Mouse (Mus musculus): ENCODE data around the gene Slc47a1.
"Not testable (repeated sequence)": the region's sequence is repeated elsewhere in the genome, so short reads cannot be mapped to it uniquely, and the experiment has no call there.

The Slc47a1 gene

DNA sequence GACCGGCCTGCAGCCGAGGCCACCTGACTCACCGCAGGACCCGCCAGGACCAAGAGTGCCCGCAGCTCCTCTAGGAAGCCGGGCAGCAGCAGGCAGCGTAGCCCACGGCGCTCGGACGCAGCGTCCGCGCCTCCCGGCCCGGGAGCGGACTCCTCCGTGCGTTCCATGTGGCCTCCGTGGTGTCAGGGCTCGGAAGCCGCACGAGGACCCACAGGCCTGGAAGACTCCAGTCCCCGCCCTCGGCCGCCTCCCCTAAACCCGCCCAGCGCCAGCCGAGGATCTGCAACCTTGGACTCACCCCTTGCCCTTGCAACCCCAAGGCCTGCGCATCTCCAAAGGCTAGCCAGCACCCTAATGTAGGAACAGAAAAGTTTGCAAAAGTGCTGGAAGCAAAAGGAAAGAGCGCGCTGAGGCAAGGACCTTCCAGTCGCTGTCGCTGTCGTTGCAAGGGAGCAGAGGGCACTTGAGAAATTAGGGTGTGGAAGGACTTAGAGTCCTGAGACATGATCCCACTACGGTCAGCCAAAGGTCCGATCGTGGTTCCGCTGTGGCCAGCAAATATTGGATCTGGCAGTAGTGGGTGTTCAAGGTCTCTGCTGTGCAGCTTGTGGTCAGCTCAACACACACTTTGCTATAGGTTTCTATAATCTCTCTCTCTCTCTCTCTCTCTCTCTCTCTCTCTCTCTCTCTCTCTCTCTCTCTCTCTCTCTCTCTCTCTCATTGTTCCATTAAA, at the start of gene Slc47a1:
Gene Slc47a1 (minus strand): TSS at position 465 of the 733 bp plus-strand sequence.
- DNase-seq: no peak

DNA sequence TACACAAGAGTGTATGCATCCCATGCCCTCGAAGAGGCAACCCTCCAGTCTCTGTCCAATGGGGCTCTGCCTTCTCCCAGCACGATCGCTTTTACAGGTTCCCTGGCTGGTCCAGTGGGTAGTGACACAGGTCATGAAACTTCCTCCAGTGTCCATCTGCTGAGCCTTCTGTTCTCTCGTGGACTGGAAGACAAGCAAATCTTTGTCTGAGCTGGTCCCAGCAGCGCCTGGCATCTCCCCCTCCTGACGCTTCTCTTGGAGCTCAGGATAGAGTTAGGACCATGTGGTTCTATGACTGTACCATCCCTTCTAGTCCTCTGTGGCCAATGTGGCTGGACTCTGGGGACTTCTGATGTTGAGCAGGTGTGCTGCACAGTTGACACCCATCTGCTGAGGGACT, 41.1 kb upstream of the Slc47a1 start:
- DNase-seq: no peak

DNA sequence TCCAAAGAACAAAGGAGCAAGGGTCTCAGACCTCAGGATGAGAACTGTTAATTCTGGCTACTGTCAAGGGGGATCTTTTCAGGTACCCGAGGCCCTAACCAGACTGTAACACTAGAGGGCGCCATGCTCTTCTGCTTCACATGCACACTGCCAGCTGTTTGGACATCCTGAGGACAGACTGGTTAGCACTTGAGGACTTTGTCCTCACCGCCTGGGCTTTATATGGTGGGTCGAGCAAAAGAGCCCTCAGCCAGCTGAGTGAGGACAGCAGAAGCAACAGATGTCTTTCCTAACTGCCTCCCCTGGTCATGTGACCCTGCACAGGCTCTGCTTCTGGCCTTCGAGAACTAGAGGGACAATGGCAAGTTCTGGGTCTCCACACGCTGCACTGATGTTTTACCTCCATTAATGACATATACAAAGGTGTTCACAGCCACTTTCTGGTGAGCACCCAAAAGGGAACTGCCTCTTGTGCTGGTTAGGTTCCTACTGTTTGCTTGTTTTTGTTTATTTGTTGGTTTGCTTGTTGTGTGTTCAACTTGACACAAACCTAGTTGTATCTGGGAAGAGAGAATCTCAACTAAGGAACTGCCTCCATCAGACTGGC, 39.9 kb upstream of the Slc47a1 start:
- DNase-seq: peak; percentile 79 to 80

DNA sequence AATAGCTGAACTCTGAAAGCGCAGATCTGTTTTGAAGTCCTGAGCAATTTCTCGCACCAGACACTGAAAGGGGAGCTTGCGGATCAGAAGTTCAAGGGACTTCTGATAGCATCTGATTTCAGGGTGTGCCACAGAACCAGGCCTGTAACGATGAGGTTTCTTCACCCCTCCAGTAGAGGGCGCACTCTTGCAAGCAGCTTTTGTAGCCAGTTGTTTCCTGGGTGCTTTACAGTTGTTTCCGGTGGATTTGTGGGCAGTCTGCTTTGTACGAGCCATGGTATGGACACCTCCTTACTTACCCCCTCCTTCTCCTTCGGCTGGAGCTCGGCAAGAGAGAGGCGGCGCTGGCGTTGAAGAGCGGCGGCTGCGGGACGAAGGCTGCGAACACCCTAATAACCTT, 38.4 kb upstream of the Slc47a1 start:
- peak; percentile 55 for DNase-seq

DNA sequence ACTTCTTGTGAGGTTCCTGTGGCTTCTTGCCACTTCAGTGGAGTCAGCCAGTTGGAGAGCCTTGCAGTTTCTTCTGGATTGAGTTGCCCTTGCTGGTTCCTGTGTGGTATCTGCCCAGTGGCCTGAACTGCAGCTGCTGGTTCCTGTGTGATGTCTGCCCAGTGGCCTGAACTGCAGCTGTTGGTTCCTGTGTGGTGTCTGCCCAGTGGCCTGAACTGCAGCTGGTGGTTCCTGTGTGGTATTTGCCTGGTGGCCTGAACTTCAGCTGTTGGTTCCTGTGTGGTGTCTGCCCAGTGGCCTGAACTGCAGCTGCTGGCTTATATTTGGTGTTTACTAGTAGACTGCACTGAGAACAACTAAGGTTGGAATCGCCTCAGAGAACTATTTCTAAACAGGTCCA, 37.3 kb upstream of the Slc47a1 start:
- DNase-seq: no peak

DNA sequence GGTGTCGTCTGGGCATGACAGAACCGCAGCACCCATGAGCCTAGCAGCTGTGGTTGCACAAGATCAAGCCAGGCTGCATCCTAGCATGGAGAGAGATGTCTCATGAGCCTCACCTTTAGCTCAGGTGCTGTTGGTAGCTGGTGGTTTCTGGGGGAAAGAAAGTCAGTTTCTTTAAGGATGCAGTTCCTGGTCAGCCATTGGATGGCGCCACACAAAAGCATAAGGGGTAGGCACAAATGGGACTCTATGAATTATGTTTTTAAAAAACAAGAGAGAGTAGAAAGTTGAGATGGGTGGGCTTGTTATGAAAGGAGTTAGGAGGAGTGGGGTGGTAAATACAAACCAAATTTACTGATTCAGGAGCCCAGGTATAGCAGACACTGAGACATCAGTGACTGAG, 36.4 kb upstream of the Slc47a1 start:
- no peak for DNase-seq

DNA sequence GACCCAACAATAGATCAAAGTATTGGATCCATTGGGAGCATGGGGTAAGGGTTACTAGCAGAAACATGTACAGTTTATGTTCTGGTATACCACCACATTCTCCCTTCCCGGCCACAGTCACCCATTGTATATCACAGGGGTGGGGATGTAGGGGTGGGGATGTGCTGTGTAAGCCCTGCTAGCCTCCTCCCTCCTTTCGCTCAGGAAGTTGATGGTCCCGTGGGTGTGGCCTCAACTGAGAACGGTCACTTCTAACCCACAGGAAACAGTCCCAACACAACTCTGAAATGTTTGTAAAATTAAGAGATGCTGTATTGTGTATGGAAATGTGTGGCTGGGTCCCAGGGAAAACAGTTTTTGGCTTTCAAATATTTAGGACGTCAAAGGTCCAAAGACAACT, 35.3 kb upstream of the Slc47a1 start:
- DNase-seq: no peak

DNA sequence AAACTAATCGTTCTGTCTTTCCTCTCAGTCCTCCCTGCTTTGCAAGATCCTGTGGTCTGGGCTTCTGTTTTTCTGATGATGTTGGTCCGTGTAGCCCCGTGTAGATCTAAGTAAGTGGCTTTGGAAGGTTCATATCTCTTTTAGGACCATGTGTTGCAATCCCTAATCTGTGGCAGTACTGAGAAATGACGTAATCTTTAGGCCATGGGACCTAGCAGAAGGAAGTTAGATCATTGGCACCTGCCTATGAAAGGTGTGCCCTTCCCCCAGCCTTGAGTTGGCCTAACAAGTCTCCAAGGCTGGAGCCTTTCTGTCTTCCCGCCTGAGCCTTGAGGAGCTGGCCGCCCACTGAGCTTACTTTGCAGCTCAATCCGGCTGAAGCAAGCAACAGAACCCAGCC, 33.7 kb upstream of the Slc47a1 start:
- DNase-seq: no peak

DNA sequence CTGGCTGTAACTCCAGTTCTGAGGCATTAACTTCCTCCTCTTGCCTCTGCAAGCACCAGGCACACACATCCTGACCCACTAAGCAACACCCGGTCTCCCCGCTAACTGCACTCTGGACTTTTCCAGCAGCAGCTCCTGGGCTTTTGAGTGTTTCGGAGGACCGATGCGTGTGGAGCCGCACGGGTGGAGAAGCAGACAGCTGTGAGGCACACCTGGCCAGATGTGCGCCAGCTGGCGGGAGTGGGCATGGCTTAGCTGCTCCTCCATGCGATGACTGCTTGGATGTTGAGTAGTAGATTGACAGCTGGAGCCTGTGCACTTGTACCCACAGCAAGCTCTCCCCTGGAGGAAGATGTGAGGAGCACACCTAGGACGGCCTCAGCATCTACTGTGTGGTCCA, 33.1 kb upstream of the Slc47a1 start:
- no peak for DNase-seq

DNA sequence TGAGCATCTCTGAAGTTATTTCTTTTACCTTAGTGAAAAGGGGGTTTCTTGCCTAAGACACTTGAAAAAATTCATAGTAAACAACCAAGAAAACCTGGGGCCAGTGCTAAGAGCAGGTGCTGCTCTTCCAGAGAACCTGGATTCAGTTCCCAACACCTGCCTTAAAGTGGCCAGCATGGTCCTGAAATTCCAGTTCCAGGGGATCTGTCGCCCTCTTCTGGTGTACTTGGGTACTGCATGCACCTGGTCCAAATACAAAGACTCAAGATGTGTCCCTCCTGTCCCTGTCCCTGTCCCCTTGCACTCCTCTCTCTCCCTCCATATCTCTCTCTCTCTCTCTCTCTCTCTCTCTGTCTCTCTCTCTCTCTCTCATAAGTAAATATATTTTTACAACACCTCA, 32.0 kb upstream of the Slc47a1 start:
- peak; percentile 86 to 88 for DNase-seq

DNA sequence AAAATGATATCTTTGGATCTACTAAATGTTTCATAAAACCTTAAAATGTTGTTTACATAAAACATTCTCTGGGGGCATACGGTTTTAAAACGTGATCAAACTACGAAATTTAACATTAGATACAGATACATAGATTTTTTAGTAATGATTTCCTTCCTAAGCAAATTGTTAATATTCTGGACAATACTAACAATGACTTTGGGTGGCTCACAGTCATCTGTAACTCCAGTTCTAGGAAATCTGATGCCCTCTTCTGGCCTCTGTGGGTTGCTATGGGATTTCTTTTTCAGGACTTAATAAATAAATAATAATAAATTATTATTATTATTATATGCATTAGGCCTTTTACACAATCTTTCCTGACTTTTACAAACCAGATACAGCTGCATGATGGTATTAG, 30.9 kb upstream of the Slc47a1 start:
- DNase-seq: no peak

DNA sequence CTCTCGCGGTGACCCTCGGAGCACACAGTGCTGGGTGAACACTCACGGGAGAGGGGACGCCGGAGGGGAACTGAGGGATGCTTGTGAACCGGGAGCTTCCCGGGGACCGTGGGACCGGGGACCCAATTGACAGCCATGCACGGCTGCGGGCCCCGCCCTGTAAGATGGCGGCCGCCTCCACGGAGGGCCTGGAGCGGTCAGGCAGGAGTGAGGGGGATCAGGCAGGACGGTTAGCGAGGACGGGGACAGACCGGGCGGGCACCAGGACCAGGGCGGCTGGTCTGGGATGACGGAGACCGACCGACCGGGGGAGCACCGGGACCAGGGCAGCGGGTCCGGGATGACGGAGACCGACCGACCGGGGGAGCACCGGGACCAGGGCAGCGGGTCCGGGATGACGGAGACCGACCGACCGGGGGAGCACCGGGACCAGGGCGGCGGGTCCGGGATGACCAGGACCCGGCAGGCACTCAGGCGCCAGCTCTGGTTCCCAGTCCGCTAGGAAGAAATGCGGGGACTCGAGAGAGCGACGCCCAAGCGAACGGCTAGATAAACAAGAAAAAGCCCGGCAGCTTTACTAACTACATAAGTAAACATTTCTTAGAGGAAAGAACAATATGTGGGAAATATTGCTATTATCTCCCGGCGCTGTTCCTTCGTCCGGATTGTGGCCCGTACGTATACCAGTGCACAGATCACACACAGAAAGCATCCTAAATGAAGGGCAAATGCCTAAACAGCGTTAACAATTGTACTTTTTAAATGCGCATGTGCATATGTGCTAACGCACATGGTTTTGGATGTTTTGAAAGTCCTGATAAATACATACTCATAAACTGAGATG, 30.3 kb upstream of the Slc47a1 start:
- peak; percentile 64 to 67 for DNase-seq

DNA sequence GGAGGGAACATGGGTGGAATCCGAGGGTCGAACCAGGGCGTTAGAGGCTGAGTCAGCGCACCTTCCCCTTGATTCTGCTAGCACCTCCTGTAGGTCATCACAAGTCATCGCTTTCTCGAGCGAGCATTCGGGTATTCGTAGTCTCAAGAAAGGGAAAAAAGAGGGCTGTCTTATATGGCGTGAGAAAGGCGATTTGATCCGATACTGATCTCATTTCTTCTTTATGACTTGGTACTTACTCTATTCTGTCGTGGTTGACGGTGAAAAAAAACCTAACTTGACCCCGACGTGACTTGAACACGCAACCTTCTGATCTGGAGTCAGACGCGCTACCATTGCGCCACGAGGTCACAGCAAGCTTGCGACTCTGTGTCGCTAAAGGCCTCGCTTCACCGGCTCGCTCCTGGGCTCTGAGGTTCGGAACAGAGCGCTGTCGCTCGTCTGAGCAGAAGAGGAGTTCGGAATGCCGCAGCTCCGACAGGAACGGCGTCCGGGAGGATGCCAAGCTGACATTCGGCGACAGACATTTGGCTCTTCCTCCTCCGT, 29.6 kb upstream of the Slc47a1 start:
- peak; percentile 85 to 86 for DNase-seq

DNA sequence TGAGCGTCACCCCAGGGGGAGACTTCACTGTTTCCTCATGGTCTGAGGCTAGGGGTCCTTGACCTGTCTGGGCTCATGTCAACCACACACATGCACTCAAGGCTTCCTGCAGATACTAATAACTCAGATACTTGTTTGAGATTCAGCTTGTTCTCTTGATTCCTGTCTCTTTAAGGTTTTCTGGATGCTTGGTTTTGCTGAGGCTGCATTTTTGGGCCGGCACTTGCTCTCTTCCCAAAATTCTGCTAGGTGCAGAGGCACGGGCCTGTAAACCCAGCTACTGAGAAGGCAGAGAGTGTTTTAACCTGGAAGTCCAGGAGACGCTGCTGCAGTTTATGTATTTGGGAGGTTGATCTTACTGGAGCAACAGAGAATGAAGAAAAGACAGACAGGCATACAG, 23.6 kb upstream of the Slc47a1 start:
- no peak for DNase-seq

DNA sequence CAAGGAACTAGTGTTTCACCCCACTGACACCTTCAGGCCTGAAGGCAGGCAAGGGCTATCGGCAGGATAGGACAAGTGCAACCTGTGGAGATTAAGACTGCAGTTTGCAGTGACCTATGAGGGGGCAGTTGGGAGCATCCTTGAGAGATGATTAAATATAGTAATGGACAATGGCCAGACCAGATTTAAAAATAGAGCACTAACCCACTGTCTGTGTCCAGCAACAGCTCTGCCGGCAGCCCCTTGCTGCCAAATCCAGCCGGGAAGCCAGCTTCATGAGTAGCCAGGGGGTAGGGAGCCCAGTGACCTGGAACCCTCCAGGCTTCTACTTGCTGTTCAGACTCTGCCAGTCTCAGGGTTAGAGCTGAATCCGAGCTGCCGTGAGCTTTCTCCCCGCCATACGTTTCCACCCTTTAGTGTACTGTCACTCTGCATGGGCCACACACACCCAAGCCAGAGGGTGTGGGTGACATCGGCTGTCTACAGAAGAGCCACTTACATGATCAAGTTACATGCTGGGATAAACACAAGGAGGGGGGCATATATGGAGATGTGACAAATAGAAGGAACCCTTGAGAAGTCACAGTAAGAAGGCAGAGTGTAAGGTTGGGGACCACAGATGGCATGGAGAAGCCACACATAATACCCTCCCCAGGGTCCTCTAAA, 22.7 kb upstream of the Slc47a1 start:
- DNase-seq: no peak

DNA sequence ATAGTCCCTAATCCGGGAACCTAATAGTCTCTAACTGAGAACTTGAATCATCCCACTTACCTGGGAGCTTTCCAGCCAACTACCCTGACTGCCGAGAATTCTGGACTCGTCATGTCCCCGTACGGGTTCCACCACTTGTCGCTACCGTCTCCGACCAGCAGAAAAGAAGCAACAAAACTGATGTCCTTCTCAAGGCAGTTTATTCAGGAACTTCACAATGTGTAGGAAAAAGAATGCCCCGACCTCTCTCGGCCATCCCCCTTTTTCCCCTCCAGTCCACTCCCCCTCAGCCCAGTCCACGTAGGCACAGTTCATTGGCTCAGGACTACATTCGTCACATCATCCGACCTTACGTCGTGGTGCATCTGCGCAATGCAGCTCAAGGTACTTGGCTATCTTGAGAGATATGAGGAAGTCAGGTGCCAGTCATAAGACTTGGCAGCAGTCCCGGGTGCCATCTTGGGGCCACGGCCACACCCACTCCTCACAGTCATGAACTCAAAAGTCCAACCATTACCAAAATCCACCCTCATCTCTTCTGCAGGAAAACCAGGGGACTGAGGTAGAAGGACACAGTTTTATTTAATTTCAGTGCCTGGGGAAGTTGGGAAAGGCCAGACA, 19.4 kb upstream of the Slc47a1 start:
- not testable (repeated sequence) for DNase-seq

DNA sequence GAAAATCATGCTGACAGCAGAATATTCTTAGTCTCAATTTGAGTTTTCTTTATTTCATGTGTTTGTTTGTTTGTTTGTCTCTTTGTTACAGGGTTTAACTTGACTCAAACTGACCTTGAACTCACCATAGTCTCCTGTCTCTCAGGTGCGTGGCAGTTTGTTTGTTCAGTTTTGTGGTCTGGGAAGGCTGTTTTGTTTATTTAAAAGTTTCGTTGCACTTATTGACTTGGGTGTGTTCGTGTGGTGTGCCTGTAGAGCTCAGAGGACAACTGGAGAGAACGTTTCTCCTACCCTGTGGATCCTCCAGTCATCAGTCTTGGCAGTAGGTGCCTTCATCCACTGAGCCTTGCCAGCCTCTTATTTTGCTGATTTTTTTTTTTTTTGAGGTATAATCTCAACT, 10.8 kb upstream of the Slc47a1 start:
- no peak for DNase-seq

DNA sequence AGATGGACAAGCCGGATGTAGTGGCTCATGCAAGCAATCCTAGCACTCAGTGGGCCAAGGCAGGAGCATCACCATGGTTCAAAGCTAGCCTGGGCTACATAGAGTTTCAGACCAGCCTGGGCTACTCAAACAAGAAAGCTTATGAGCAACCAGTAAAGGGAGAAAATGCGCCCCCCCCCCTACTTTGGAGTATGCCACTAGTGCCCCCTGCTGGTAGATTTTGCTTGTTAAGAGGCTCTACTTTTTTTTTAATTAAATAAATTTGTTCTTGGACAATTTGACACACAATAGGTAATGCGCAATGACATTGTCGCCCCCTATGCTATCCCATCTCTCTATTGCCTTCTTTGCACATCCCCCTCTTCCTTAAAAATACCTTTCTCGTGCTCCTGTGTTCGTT, 9.9 kb upstream of the Slc47a1 start:
- DNase-seq: peak; percentile 56 to 59

DNA sequence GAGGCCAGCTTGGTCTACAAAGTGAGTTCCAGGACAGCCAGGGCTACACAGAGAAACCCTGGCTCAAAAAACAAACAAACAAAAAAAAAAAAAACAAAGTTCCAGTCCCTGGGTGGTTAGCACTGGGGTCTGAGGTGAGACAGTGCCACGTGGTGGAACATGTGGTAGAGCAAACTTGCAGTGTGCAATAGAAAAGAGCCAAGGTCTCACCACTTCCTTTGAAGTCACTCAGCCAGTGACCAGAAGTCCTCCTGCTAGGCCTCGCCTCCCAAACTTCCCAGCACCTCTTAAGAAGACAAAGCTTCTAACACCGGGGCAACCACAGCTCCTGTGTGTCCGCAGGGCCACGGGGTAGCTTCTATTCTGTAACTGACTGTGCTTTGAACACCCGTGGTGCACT, 9.1 kb upstream of the Slc47a1 start:
- DNase-seq: no peak

DNA sequence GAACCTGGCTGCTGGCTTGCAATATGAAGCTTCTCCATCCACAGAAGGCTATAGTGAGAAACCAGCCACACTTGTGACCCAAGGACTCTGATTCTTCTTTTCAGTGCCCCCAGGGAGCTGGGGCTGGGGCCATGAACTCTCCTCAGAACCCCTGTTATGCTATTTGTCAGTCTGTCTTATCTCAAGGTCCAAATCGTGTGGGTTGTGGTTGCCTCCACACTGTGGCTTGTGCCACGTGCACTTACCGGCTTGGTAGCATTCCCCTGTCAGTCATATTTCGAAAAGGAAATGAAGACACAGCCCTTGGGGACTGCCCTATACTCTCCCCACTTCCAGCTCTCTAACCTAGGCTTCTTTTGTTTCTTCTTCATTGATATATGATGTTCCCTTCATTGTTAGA, 7.6 kb upstream of the Slc47a1 start:
- DNase-seq: no peak

DNA sequence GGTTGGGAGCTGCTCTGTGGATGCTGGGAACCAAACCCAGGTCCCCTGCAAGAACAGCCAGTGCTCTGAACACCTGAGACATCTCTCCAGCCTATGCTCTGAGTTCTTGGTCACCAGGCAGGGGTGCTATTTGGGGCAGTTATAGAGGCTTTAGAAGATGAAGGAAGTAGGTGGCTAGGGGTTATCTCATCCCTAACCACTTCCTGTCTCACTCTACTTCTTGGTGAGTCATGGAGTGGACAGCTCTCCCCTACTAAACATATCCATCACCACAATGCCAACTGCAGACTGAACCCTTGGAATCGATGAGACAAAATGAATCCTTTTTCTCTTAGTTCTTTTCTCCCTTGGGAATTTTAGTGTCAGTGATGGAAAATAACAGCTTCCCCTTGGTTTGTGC, 3.1 kb upstream of the Slc47a1 start:
- DNase-seq: no peak

DNA sequence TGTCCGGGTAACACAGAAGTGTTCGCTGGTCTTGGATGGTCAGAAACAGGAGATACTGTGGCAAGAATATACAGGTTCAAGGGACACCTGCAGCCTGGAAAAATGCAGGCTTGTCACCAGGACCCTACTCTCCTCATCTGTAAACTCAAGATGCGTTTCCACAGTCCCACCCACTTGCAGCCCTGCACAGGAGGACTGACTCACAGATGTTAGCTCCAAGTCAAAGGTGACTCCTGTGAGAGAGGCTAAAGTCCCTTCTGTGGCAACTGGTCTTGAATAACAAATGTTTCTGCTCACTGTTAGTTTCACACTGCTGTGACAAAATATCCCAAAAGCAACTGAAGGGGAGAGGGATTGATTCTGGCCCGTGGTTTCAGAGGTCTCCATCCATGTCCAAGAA, 506 bp upstream of the Slc47a1 start:
- no peak for DNase-seq

DNA sequence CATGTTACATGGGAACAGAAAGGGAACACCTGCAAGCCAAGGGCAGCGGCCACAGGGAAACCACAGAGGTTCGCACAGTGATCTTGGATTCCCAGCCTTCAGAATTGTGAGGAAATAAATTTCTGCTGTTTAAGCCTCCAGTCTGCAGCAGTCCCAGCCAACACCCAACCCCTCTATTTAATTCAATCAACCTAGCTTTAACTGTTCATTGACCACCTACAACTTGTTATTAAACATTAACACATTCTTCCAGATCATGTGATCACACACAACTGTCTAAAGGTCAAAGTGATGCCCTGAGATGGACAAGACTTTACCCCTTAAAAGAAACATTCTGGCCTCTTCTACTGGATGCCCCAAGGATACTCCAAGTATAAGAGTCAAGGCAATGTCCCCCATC, 9.5 kb downstream of the Slc47a1 start:
- DNase-seq: no peak

Data from B cell, adult 2 months (primary cell).